Mouse (Mus musculus) liver, adult 2 months (tissue): ENCODE data around the gene Pih1d3.

Source experiments
- CTCF ChIP-seq: fragments of 200-500 bp; IDR thresholded peaks from 2 replicates; pipeline ENCODE4 v1.5.1; 2011; ENCODE audit warnings: low read depth, low read length, control low read depth
- POLR2A ChIP-seq: fragments of 200-500 bp; IDR thresholded peaks from 2 replicates; pipeline ENCODE4 v1.6.1; 2011; ENCODE audit warnings: low read length, control low read depth; ENCODE audit not compliant: insufficient read depth; ENCODE audit errors: extremely low read depth

- TF ChIP-seq POLR2A (no peak), CTCF (no peak)
Observed at GRCm38 (mm10) chr1:31214831-31215230, 7.8 kb upstream of the Pih1d3 start.
